Mouse (Mus musculus): Measurements from ENCODE around the gene Tnk2. TPM values are rescaled to one million over a fixed set of nuclear protein-coding genes. Genes with fewer than 3 reads are reported as not detected.

Gene Tnk2
- total RNA-seq, 1 experiment: 47.1 TPM

DNA sequence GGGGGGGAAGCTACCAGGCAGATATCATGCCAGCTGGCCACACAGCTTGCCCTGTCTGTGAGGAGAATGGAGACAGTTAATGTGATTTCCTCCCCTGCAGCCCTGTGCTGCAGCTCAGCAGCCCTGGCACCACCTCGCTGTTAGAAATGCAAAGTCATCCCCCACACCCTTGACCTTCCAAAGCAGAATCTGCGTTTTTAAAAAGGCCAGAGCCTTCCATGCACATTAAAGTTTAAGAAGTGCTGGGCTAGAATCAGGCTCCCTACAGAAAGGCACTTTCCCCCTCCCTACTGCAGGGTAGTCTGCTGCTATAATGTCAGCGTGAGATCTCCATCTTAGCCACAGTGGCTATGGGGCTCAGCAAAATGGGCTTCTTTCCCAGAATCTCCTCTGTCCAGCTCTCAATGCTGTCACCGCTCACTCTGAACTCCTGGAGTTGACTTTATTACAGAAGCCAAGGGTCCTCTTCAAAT, 45.7 kb upstream of the Tnk2 start:
- Histone ChIP-seq H3K9ac (ENCODE audit: insufficient read depth, low read depth, low read length, poor library complexity, severe bottlenecking) (no peak overlapping the region), H3K4me1 (ENCODE audit: control insufficient read depth in 2 of 2, insufficient read depth in 2 of 2, low read length in 2 of 2, poor library complexity in 1 of 2) (peaks cover 2 to 4% of the 10 kb centered on the region in 2 experiments; a peak in 2 of 4 replicates), H3K9me3 (ENCODE audit: control insufficient read depth, insufficient read depth, low read depth, low read length) (no peaks in the 10 kb centered on the region), H3K27ac (ENCODE audit: insufficient read depth, low read depth, low read length, poor library complexity, severe bottlenecking) (no peak overlapping the region), H3K4me3 (ENCODE audit: insufficient read depth in 1 of 2, low read depth in 1 of 2, low read length in 2 of 2, poor library complexity in 1 of 2, severe bottlenecking in 1 of 2) (peak overlapping the region in 1 of 2 experiments; percentile 33; a peak in 1 of 4 replicates), H3K36me3 (ENCODE audit: control insufficient read depth, insufficient read depth, low read length, poor library complexity, severe bottlenecking) (no peaks in the 10 kb centered on the region)
- no peak for TF ChIP-seq ZC3H11A (IDR thresholded peaks at IDR 0.05; ENCODE audit: borderline replicate concordance, low read depth, low read length)
- no peak for TF ChIP-seq ZNF384 (IDR thresholded peaks at IDR 0.05; ENCODE audit: low read depth, low read length)
- no peak for TF ChIP-seq MAFK (IDR thresholded peaks at IDR 0.05; ENCODE audit: insufficient read depth, low read depth, low read length)
- TF ChIP-seq CHD2 (IDR thresholded peaks at IDR 0.05; ENCODE audit: low read depth, low read length): no peak
- TF ChIP-seq HCFC1 (IDR thresholded peaks at IDR 0.05; ENCODE audit: borderline replicate concordance, insufficient read depth, low read length): no peak
- in situ Hi-C loops (cut with MboI; ENCODE audit: low sequenced_read_pairs in 2 of 2, unreplicated experiment in 2 of 2): no loop called here
- no peak for DNase-seq (ENCODE audit: low read depth, low spot score)

DNA sequence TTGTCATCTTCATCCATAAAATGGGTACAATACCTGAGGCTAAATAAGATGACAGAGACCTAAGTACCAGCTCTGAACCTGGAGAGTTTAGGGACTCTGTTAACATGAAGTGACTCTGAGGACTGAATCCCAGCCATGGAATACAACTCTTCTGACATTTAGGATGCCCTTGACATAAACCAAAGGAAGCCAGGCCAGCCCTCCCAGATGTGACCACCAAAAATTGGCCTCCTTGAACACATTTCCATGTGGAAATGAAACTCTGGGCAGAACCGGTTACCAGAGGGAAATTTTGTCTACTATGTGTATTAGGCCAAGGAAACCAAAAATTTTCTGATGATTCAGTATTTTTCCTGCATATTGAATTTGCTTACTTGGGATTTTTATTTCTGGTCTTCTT, 44.5 kb upstream of the Tnk2 start:
- no peaks in the 10 kb centered on the region for H3K9me3 ChIP-seq (ENCODE audit: control insufficient read depth, insufficient read depth, low read depth, low read length)
- H3K27ac ChIP-seq (ENCODE audit: insufficient read depth, low read depth, low read length, poor library complexity, severe bottlenecking): no peak overlapping the region
- TF ChIP-seq MAFK (IDR thresholded peaks at IDR 0.05; ENCODE audit: insufficient read depth, low read depth, low read length): no peak
- TF ChIP-seq CHD2 (IDR thresholded peaks at IDR 0.05; ENCODE audit: low read depth, low read length): no peak
- TF ChIP-seq ZNF384 (IDR thresholded peaks at IDR 0.05; ENCODE audit: low read depth, low read length): no peak
- TF ChIP-seq ZC3H11A (IDR thresholded peaks at IDR 0.05; ENCODE audit: borderline replicate concordance, low read depth, low read length): no peak
- no peak for TF ChIP-seq HCFC1 (IDR thresholded peaks at IDR 0.05; ENCODE audit: borderline replicate concordance, insufficient read depth, low read length)
- peaks cover 2 to 4% of the 10 kb centered on the region in 2 experiments; a peak in 2 of 4 replicates for H3K4me1 ChIP-seq (ENCODE audit: control insufficient read depth in 2 of 2, insufficient read depth in 2 of 2, low read length in 2 of 2, poor library complexity in 1 of 2)
- in situ Hi-C loops (cut with MboI; ENCODE audit: low sequenced_read_pairs in 2 of 2, unreplicated experiment in 2 of 2): no loop called here
- H3K36me3 ChIP-seq (ENCODE audit: control insufficient read depth, insufficient read depth, low read length, poor library complexity, severe bottlenecking): no peaks in the 10 kb centered on the region
- no peak overlapping the region for H3K4me3 ChIP-seq (ENCODE audit: insufficient read depth in 1 of 2, low read depth in 1 of 2, low read length in 2 of 2, poor library complexity in 1 of 2, severe bottlenecking in 1 of 2)
- no peak for DNase-seq (ENCODE audit: low read depth, low spot score)
- H3K9ac ChIP-seq (ENCODE audit: insufficient read depth, low read depth, low read length, poor library complexity, severe bottlenecking): no peak overlapping the region

DNA sequence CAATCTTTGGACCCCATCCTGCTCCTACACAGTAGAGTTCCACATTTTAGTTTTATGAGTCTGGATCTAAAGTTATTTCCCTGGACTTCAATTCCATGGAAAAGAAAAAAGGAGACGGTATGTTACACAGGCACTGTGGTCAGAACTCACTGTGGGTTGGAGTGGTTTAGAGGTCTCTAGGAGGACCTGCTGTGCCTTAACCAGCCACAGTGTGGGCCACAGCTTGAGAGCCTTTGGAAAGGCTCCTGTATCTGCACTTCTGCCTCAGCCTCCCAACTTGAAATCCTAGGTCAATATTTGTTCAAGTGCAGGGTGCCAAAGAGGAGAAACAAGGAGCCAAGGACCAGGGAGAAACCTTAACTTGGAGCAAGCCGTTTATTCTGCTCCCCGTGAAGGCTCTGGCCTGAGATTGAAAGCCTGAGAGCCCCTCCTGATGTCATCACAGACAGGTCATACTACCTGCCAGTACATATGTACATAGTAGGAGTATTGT, 41.4 kb upstream of the Tnk2 start:
- no peak for TF ChIP-seq MAFK (IDR thresholded peaks at IDR 0.05; ENCODE audit: insufficient read depth, low read depth, low read length)
- in situ Hi-C loops (cut with MboI; ENCODE audit: low sequenced_read_pairs in 2 of 2, unreplicated experiment in 2 of 2): loop anchor here in 1 of 2 experiments (10.0 kb wide), 1 partner anchor 87 kb away; no protein-coding TSS in a partner anchor
- no peak overlapping the region for H3K9ac ChIP-seq (ENCODE audit: insufficient read depth, low read depth, low read length, poor library complexity, severe bottlenecking)
- DNase-seq (ENCODE audit: low read depth, low spot score): no peak
- no peaks in the 10 kb centered on the region for H3K36me3 ChIP-seq (ENCODE audit: control insufficient read depth, insufficient read depth, low read length, poor library complexity, severe bottlenecking)
- no peak overlapping the region for H3K27ac ChIP-seq (ENCODE audit: insufficient read depth, low read depth, low read length, poor library complexity, severe bottlenecking)
- no peak overlapping the region for H3K4me3 ChIP-seq (ENCODE audit: insufficient read depth in 1 of 2, low read depth in 1 of 2, low read length in 2 of 2, poor library complexity in 1 of 2, severe bottlenecking in 1 of 2)
- peaks cover 2 to 4% of the 10 kb centered on the region in 2 experiments; a peak in 2 of 4 replicates for H3K4me1 ChIP-seq (ENCODE audit: control insufficient read depth in 2 of 2, insufficient read depth in 2 of 2, low read length in 2 of 2, poor library complexity in 1 of 2)
- H3K9me3 ChIP-seq (ENCODE audit: control insufficient read depth, insufficient read depth, low read depth, low read length): no peaks in the 10 kb centered on the region

DNA sequence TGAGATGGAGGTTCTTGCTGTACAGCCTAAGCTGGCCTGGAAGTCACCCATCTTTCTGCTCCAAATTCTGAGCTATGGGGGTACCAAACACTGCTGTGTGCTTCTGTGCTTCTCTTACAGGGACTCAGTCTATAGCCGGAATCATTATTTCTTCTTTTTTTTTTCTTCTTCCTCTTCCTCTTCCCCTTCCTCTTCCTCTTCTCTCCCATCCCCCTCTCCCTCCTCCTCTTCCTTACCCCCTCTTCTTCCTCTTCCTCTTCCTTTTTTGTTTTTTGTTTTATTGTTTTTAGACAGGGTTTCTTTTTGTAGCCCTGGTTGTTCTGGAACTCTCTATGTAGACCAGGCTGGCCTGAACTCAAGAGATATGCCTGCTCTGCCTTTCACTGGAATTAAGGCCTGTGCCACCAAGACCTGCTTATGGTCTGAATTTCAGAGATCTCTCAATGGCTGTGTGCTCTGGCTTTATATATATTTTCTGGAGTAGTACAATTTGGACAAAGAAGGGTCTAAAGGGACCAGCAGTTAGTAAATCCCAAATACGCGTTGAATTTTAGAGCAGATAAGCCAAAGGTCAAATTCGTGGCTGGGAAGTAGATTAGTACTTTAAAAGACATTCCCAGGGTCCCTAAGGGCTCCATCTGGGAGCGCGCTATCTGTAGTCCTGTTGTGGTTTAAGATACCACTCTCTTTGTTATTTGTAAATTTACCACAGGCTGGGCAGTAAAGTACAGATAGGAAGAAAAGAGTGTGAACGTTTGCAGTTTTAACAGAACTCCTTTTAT, 35.9 kb upstream of the Tnk2 start:
- H3K27ac ChIP-seq (ENCODE audit: insufficient read depth, low read depth, low read length, poor library complexity, severe bottlenecking): peak overlapping the region; percentile 69; the same call in 1 of the 2 replicates
- H3K36me3 ChIP-seq (ENCODE audit: control insufficient read depth, insufficient read depth, low read length, poor library complexity, severe bottlenecking): no peaks in the 10 kb centered on the region
- no peaks in the 10 kb centered on the region for H3K9me3 ChIP-seq (ENCODE audit: control insufficient read depth, insufficient read depth, low read depth, low read length)
- peak overlapping the region; percentile 43; the same call in 1 of the 2 replicates for H3K9ac ChIP-seq (ENCODE audit: insufficient read depth, low read depth, low read length, poor library complexity, severe bottlenecking)
- peak overlapping the region in 1 of 2 experiments; percentile 32; a peak in 1 of 4 replicates for H3K4me3 ChIP-seq (ENCODE audit: insufficient read depth in 1 of 2, low read depth in 1 of 2, low read length in 2 of 2, poor library complexity in 1 of 2, severe bottlenecking in 1 of 2)
- DNase-seq (ENCODE audit: low read depth, low spot score): no peak
- in situ Hi-C loops (cut with MboI; ENCODE audit: low sequenced_read_pairs in 2 of 2, unreplicated experiment in 2 of 2): loop anchor here in 1 of 2 experiments (10.0 kb wide), 1 partner anchor 93 kb away; no protein-coding TSS in a partner anchor
- no peak for TF ChIP-seq CHD2 (IDR thresholded peaks at IDR 0.05; ENCODE audit: low read depth, low read length)
- TF ChIP-seq HCFC1 (IDR thresholded peaks at IDR 0.05; ENCODE audit: borderline replicate concordance, insufficient read depth, low read length): no peak
- no peak for TF ChIP-seq ZC3H11A (IDR thresholded peaks at IDR 0.05; ENCODE audit: borderline replicate concordance, low read depth, low read length)
- no peak for TF ChIP-seq MAFK (IDR thresholded peaks at IDR 0.05; ENCODE audit: insufficient read depth, low read depth, low read length)
- no peak; the same call in 1 of the 2 replicates for TF ChIP-seq ZNF384 (IDR thresholded peaks at IDR 0.05; ENCODE audit: low read depth, low read length)
- peaks cover 6 to 11% of the 10 kb centered on the region in 2 experiments; a peak in 2 of 4 replicates for H3K4me1 ChIP-seq (ENCODE audit: control insufficient read depth in 2 of 2, insufficient read depth in 2 of 2, low read length in 2 of 2, poor library complexity in 1 of 2)

Measured in ES-E14 (cell line).